Mouse (Mus musculus) stomach, embryonic 16.5 days (tissue): ENCODE data around the gene Mgarp. TPM values are rescaled to one million over a fixed set of nuclear protein-coding genes. Genes with fewer than 3 reads are reported as not detected.

ENCODE experiments used
- ATAC-seq: fragments of 200-750 bp; cut with Nextera tagmentation; 2 replicates; pipeline ENCODE4 v1.8.0; 2017; ENCODE audit warnings: moderate number of reproducible peaks, moderate TSS enrichment; ENCODE audit not compliant: insufficient read depth, low FRiP score
- H3K27ac ChIP-seq: fragments of 300-500 bp; sonication (generic); 2 replicates; pipeline ENCODE4 v1.5.1; 2014; ENCODE audit warnings: low read length
- H3K27me3 ChIP-seq: fragments of 300-500 bp; sonication (generic); 2 replicates; pipeline ENCODE4 v1.6.1; 2014; ENCODE audit warnings: low read length, control low read depth, mixed read lengths; ENCODE audit not compliant: control insufficient read depth, insufficient read depth
- H3K36me3 ChIP-seq: fragments of 300-500 bp; sonication (generic); 2 replicates; pipeline ENCODE4 v1.6.1; 2014; ENCODE audit warnings: low read length; ENCODE audit not compliant: control insufficient read depth, insufficient read depth
- H3K4me1 ChIP-seq: fragments of 300-500 bp; sonication (generic); 2 replicates; pipeline ENCODE4 v1.6.1; 2014; ENCODE audit warnings: low read length, control low read depth, mixed read lengths; ENCODE audit not compliant: control insufficient read depth, insufficient read depth
- H3K4me2 ChIP-seq: fragments of 300-500 bp; sonication (generic); 2 replicates; pipeline ENCODE4 v1.6.1; 2014; ENCODE audit warnings: low read depth, low read length, mixed read lengths
- H3K4me3 ChIP-seq: fragments of 300-500 bp; sonication (generic); replicated peaks from 2 replicates; pipeline ENCODE4 v1.5.1; 2014; ENCODE audit warnings: mild to moderate bottlenecking, low read length
- H3K9ac ChIP-seq: fragments of 300-500 bp; sonication (generic); 2 replicates; pipeline ENCODE4 v1.6.1; 2014; ENCODE audit warnings: low read length
- H3K9me3 ChIP-seq: fragments of 300-500 bp; sonication (generic); replicated peaks from 2 replicates; pipeline ENCODE4 v1.6.1; 2016; ENCODE audit warnings: low read length, control low read depth; ENCODE audit not compliant: control insufficient read depth
- WGBS: fragments of 180-500 bp; shearing (Covaris S2); extraction: QIAGEN DNeasy Blood & Tissue Kit; methylation state at CpG from one replicate; pipeline ENCODE4 v1.1.7; 2014; 5-methylcytosine and 5-hydroxymethylcytosine counted together
- polyA plus RNA-seq: library from polyadenylated mRNA; unstranded; fragments of >200 nt; fragmentation: Nextera tagmentation; extraction: Ambion mirVana; gene quantifications from 2 replicates; pipeline ENCODE4 v1.2.1, GENCODE M21; 2015

Gene Mgarp
- polyA plus RNA-seq, 1 experiment from 2014 or later, result 4.2 TPM

GRCm38 (mm10) chr3:51391591-51391990 is 4.9 kb downstream of the Mgarp start:
- no peak overlapping the region for H3K4me2 ChIP-seq
- no peaks in the 10 kb centered on the region for H3K9me3 ChIP-seq
- WGBS, result 88% methylated on average over 5 of the region's 5 CpGs
- ATAC-seq, result no peak
- peaks cover 5% of the 10 kb centered on the region; the same call in 1 of the 2 replicates for H3K4me1 ChIP-seq
- no peak overlapping the region for H3K27ac ChIP-seq
- H3K9ac ChIP-seq, result no peak overlapping the region
- H3K4me3 ChIP-seq, result no peak overlapping the region
- no peaks in the 10 kb centered on the region for H3K36me3 ChIP-seq
- H3K27me3 ChIP-seq, result peaks cover 5% of the 10 kb centered on the region

- Histone ChIP-seq H3K9me3 (no peaks in the 10 kb centered on the region), H3K4me2 (no peak overlapping the region), H3K36me3 (no peaks in the 10 kb centered on the region), H3K4me1 (peaks cover 5% of the 10 kb centered on the region; the same call in 1 of the 2 replicates), H3K27me3 (peaks cover 5% of the 10 kb centered on the region), H3K9ac (no peak overlapping the region), H3K27ac (no peak overlapping the region), H3K4me3 (no peak overlapping the region)
- WGBS, result 69% methylated on average over 5 of the region's 5 CpGs
- ATAC-seq, result no peak
Observed at GRCm38 (mm10) chr3:51391095-51391494, 5.4 kb downstream of the Mgarp start.

- WGBS, result 7% methylated on average over 13 of the region's 13 CpGs
- Histone ChIP-seq H3K27me3 (no peaks in the 10 kb centered on the region; the same call in 1 of the 2 replicates), H3K4me2 (peak overlapping the region; percentile 40), H3K9ac (peak overlapping the region; percentile 11), H3K4me3 (peak overlapping the region; percentile 8), H3K4me1 (peaks cover 5% of the 10 kb centered on the region; the same call in 1 of the 2 replicates), H3K9me3 (no peaks in the 10 kb centered on the region), H3K36me3 (no peaks in the 10 kb centered on the region), H3K27ac (no peak overlapping the region)
- no peak for ATAC-seq
Observed at GRCm38 (mm10) chr3:51388904-51389303, 7.6 kb downstream of the Mgarp start.

- no peak overlapping the region for H3K4me2 ChIP-seq
- no peak overlapping the region for H3K9ac ChIP-seq
- no peak overlapping the region for H3K27ac ChIP-seq
- 65% methylated on average over 8 of the region's 8 CpGs for WGBS
- no peak for ATAC-seq
- H3K36me3 ChIP-seq, result no peaks in the 10 kb centered on the region
- peaks cover 5% of the 10 kb centered on the region; the same call in 1 of the 2 replicates for H3K4me1 ChIP-seq
- no peak overlapping the region for H3K4me3 ChIP-seq
- no peaks in the 10 kb centered on the region for H3K9me3 ChIP-seq
- no peaks in the 10 kb centered on the region; the same call in 1 of the 2 replicates for H3K27me3 ChIP-seq
Observed at GRCm38 (mm10) chr3:51387868-51388381, 8.6 kb downstream of the Mgarp start.

- WGBS, result 70% methylated on average over 3 of the region's 3 CpGs
- H3K36me3 ChIP-seq, result no peaks in the 10 kb centered on the region
- no peak overlapping the region for H3K9ac ChIP-seq
- H3K4me3 ChIP-seq, result no peak overlapping the region
- no peak overlapping the region for H3K27ac ChIP-seq
- no peaks in the 10 kb centered on the region for H3K9me3 ChIP-seq
- peaks cover 5% of the 10 kb centered on the region; the same call in 1 of the 2 replicates for H3K4me1 ChIP-seq
- H3K27me3 ChIP-seq, result no peaks in the 10 kb centered on the region; the same call in 1 of the 2 replicates
- no peak for ATAC-seq
- no peak overlapping the region for H3K4me2 ChIP-seq
Observed at GRCm38 (mm10) chr3:51387134-51387451, 9.4 kb downstream of the Mgarp start.

GRCm38 (mm10) chr3:51386441-51387133 is 10.0 kb downstream of the Mgarp start:
- no peak overlapping the region for H3K9ac ChIP-seq
- peaks cover 5% of the 10 kb centered on the region; the same call in 1 of the 2 replicates for H3K4me1 ChIP-seq
- WGBS, result 46% methylated on average over 12 of the region's 12 CpGs
- H3K27ac ChIP-seq, result no peak overlapping the region
- no peak overlapping the region for H3K4me3 ChIP-seq
- no peaks in the 10 kb centered on the region for H3K9me3 ChIP-seq
- ATAC-seq, result no peak
- H3K4me2 ChIP-seq, result no peak overlapping the region
- no peaks in the 10 kb centered on the region; the same call in 1 of the 2 replicates for H3K27me3 ChIP-seq
- no peaks in the 10 kb centered on the region for H3K36me3 ChIP-seq

GRCm38 (mm10) chr3:51383409-51383808 is 13.1 kb downstream of the Mgarp start:
- no peak for ATAC-seq
- WGBS, result 80% methylated on average over 12 of the region's 12 CpGs

GRCm38 (mm10) chr3:51380660-51381014 is 15.9 kb downstream of the Mgarp start:
- no peaks in the 10 kb centered on the region for H3K9me3 ChIP-seq
- H3K9ac ChIP-seq, result no peak overlapping the region
- ATAC-seq, result no peak
- no peak overlapping the region for H3K4me2 ChIP-seq
- WGBS, result 74% methylated on average over 2 of the region's 5 CpGs
- H3K27me3 ChIP-seq, result no peaks in the 10 kb centered on the region
- no peak overlapping the region for H3K4me3 ChIP-seq
- H3K27ac ChIP-seq, result no peak overlapping the region
- H3K4me1 ChIP-seq, result 0 out of 2 replicates have a peak, but pooled peaks cover 6% of the 10 kb centered on the region
- no peaks in the 10 kb centered on the region for H3K36me3 ChIP-seq

More at GRCm38 (mm10) chr3:51383409-51383808, 13.1 kb downstream of the Mgarp start:
- H3K27ac ChIP-seq, result no peak overlapping the region
- no peak overlapping the region for H3K4me2 ChIP-seq
- no peaks in the 10 kb centered on the region for H3K36me3 ChIP-seq
- H3K4me3 ChIP-seq, result no peak overlapping the region
- H3K9me3 ChIP-seq, result no peaks in the 10 kb centered on the region
- no peak overlapping the region for H3K9ac ChIP-seq
- 0 out of 2 replicates have a peak, but pooled peaks cover 5% of the 10 kb centered on the region for H3K4me1 ChIP-seq
- no peaks in the 10 kb centered on the region; the same call in 1 of the 2 replicates for H3K27me3 ChIP-seq

GRCm38 (mm10) chr3:51379786-51380659 is 16.5 kb downstream of the Mgarp start:
- Histone ChIP-seq H3K36me3 (no peaks in the 10 kb centered on the region), H3K4me2 (no peak overlapping the region), H3K9ac (no peak overlapping the region), H3K4me3 (no peak overlapping the region), H3K9me3 (no peaks in the 10 kb centered on the region), H3K27me3 (no peaks in the 10 kb centered on the region), H3K4me1 (0 out of 2 replicates have a peak, but pooled peaks cover 6% of the 10 kb centered on the region), H3K27ac (no peak overlapping the region)
- WGBS, result 75% methylated on average over 5 of the region's 5 CpGs
- ATAC-seq, result no peak
